Mouse (Mus musculus) brown adipose tissue, adult 24 weeks (tissue): ENCODE results near the gene Poln. TPM values are rescaled to one million over a fixed set of nuclear protein-coding genes. Genes with fewer than 3 reads are reported as not detected.

ENCODE experiments used
- H3K27ac ChIP-seq: fragments of 200-500 bp; replicated peaks from 2 replicates; pipeline ENCODE4 v1.5.1; 2012; ENCODE audit warnings: low read depth, mild to moderate bottlenecking, low read length
- H3K4me1 ChIP-seq: fragments of 200-500 bp; 2 replicates; pipeline ENCODE4 v1.6.1; 2012; ENCODE audit warnings: low read length, mixed read lengths; ENCODE audit not compliant: control insufficient read depth, insufficient read depth, insufficient read length
- H3K4me3 ChIP-seq: fragments of 200-500 bp; 2 replicates; pipeline ENCODE4 v1.5.1; 2012; ENCODE audit warnings: low read depth, mild to moderate bottlenecking, low read length, moderate library complexity; ENCODE audit not compliant: insufficient read depth
- polyA plus RNA-seq: library from polyadenylated mRNA; stranded (reverse); fragments of >200 nt; gene quantifications from 2 replicates; pipeline ENCODE4 v1.2.4, GENCODE M21; 2012; ENCODE audit not compliant: missing spikeins, insufficient read depth, insufficient read length

The Poln gene
- polyA plus RNA-seq: 137 and 175 TPM in 2 replicates

DNA sequence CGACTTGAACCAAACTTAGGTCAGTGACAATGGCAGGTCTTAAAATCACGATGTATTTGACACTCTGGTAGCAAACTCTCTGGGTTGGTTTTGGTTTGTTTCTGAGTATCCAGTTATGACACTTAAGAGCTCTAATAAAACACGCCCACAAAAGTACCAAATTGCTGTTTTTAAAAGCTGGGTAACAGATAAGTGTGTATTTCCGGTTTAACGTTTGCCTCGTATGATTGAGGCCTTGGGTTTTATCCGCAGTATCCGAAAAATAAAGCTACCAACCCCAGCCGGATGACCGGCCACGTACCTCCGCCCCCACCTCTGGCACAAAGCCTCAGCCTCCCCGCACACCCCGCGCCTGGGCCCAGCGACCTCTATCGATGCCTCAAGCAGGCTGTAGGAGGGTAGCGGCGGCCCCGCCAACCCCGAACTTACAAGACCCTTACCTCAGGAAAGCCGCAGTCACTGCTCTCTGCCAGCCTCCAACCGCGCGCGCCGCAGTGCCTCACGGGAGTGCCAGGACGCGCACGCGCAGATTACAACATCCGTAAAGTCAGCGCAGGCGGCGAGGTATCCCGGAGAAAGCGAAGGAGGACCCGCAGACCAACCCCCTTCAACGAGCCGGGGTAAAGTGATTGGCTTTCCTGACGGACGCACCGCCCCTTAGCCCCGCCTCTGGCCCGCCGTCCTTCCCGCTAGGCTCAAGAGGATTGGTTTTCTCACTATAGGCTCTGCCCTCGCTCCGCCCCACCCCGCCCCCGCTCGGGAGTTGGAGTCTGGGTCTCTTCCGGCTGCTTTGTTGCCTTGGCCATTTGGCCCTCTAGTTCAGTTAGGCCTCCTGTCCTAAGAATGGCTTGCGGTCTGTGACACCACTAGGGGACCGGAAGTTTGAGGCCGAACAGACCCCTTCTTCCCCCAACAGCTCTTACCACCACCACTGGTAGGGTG, at the start of gene Poln, which contains the start of gene Haus3:
TSS of gene Poln (minus strand) at position 499 of the 942 bp plus-strand sequence.
TSS of gene Haus3 (minus strand) at position 578 of the 942 bp plus-strand sequence.
- Histone ChIP-seq H3K4me3 (peak within 1 kb of the TSS; percentile 79), H3K27ac (peak within 1 kb of the TSS; percentile 87), H3K4me1 (no peaks in the 10 kb centered on the region)

DNA sequence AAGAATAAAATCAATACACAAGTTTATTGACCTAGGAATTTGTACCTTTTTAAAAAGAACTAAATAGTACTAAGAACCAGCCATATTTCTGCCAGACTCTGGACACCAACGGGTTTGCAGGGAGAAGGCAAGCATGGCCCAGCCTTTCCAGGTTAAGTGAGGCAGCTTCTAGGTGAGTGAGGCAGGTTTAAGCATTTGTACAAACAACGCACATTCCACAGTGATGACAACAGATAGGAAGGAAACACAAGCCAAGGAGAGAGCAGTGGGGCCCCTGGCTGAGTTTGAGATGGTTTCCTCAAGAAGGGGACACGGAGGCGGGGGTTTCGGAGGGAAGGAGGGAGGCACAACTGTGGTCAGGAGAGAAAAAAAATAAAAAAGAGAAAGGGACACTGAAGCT, 49.4 kb upstream of the Poln start:
- Histone ChIP-seq H3K4me1 (no peaks in the 10 kb centered on the region), H3K4me3 (no peak overlapping the region), H3K27ac (no peak overlapping the region)

DNA sequence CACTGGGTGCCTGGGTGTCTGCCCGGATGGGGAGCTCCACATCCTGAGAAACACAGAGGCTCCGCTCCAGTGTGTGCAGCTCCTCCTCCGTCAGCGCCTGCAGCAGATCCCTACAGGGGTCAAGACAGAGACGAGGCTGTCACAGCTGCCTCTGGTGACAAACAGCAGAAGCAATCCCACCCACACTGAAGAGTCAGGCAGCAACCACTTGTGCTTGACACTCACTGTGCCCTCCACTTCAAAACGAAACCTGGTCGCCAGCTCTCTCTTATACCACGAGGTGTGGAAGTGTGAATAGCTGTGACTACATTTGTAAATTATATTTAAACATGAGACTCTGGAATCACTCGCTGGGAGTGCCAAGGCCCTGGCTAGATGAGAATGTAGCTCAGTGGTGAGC, 48.5 kb upstream of the Poln start:
- Histone ChIP-seq H3K4me1 (no peaks in the 10 kb centered on the region), H3K27ac (no peak overlapping the region), H3K4me3 (no peak overlapping the region)

DNA sequence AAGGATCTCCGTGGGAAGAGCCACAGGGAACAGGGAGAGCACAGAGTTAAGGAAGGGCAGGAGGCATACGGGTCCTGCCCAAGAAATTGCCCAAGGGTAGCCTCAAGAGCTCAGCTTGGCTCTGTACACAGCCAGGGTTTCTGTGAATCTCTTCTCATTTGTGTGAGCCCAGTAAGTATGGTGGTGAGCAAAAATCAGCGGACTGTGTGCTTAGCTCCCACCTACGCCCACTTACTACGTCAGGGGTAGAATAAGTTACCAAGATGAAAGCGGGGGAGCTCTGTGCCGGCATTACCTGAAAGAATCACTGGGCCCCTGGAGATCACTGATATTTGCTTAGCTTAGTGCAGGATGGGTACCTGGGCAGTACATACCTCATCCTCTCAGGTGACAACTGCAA, 46.8 kb upstream of the Poln start:
- Histone ChIP-seq H3K4me1 (no peaks in the 10 kb centered on the region), H3K27ac (no peak overlapping the region), H3K4me3 (no peak overlapping the region)

DNA sequence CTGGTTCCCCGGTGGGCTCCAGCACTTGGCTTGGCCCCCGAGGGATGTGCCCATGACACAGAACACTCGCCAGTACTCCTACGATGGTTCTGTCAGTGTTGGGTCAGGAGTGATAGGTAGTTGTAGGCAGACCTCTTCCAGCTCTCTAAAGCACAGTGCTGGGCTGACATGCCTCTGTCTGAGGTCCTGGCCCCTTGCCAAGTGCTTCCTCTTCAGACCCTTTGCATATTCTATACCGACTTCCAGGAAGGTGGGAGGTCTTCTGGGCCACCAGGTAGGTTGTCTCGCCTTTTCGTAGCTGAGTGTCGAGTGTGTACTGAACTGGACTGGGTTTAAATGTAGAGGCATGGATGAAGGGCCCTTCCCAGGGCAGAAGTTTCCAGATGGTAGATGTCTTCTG, 44.4 kb upstream of the Poln start:
- H3K4me3 ChIP-seq: no peak overlapping the region
- no peak overlapping the region for H3K27ac ChIP-seq
- no peaks in the 10 kb centered on the region for H3K4me1 ChIP-seq

DNA sequence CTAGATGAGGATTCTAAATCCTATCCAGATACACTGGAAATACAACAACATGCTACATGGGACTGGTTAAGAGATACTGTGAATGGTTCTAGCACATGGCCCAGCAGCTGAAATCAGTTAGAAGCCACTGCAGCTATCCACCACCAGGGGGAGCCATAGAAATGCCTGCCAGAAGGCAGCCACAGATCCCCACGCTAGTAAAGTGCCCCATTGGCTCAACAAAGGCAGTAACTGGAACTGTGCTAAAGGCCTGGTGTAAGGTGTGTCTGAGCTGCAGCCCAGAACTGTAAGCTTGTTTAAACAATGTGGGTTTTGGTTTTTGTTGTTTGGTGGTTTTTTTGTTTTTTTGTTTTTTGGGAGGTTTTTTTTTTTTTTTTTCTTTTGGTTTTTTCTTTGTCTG, 41.0 kb upstream of the Poln start:
- H3K4me3 ChIP-seq: no peak overlapping the region
- H3K4me1 ChIP-seq: no peaks in the 10 kb centered on the region
- H3K27ac ChIP-seq: no peak overlapping the region

GRCm38 (mm10) chr5:34207503-34207902, 38.3 kb upstream of the Poln start:
- H3K4me3 ChIP-seq: no peak overlapping the region
- H3K4me1 ChIP-seq: no peaks in the 10 kb centered on the region
- no peak overlapping the region for H3K27ac ChIP-seq

DNA sequence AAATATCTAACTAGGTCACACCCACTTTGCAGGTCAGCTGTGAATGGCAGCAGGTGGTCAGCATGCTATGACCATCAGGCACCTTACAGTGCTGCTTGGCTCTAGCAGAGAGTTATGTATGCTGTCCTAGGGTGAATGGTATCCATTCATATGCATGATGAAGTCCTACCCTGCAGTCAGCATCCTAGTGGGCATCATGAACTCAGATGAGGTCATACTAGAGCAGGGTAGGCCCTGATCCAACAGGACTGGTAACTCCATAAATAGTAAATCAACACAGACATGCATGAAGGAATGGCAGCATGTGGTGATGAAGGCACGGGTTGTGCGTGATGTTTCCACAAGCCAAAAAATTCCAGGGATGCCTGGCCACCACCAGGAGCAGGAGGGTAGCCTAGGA, 36.5 kb upstream of the Poln start:
- Histone ChIP-seq H3K4me1 (no peaks in the 10 kb centered on the region), H3K27ac (no peak overlapping the region), H3K4me3 (no peak overlapping the region)

- Histone ChIP-seq H3K4me1 (no peaks in the 10 kb centered on the region), H3K4me3 (no peak overlapping the region), H3K27ac (no peak overlapping the region)
Observed at GRCm38 (mm10) chr5:34204911-34205310, 35.7 kb upstream of the Poln start.

GRCm38 (mm10) chr5:34202006-34202405, 32.8 kb upstream of the Poln start:
- H3K4me1 ChIP-seq: no peaks in the 10 kb centered on the region
- no peak overlapping the region for H3K4me3 ChIP-seq
- no peak overlapping the region for H3K27ac ChIP-seq

DNA sequence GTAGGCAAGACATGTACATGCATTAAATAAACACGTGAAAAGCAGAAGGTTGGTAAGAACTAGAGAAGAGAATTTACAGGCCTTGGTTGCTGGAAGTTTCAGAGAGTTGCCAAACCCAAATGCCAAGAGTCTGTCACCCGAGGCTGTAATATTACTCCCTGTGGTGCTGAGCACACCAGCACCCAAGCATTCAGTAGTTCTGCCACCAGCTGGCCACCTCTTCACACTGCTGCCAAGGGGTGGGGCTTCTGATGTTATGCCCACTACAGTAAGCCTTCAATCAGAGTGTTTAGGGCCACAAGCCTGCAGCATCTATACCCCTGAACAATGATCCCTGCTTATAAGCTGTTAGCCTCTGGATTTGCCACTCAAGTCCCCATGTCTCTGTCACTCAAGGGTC, 32.1 kb upstream of the Poln start:
- no peak overlapping the region for H3K27ac ChIP-seq
- no peak overlapping the region for H3K4me3 ChIP-seq
- no peaks in the 10 kb centered on the region for H3K4me1 ChIP-seq

DNA sequence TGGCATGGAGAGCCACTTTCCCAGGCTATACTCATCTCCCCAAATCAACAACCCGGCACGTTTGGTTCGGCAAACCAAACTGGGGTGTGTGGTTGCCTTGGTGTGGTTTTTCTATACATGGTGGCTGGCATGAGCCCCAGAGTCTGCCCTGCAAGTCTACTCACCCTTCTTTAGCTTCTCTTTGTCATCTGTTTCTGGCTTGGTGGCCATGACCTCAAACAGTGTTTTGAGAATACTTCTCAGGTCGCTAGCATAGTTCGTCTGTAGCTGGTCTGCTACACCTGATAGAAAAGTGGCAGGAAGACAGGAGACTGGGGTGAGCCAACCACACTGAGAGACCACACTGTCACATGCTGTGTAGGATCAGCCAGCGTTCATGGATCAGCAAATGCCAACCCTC, 29.4 kb upstream of the Poln start:
- Histone ChIP-seq H3K4me1 (no peaks in the 10 kb centered on the region), H3K4me3 (no peak overlapping the region), H3K27ac (no peak overlapping the region)

DNA sequence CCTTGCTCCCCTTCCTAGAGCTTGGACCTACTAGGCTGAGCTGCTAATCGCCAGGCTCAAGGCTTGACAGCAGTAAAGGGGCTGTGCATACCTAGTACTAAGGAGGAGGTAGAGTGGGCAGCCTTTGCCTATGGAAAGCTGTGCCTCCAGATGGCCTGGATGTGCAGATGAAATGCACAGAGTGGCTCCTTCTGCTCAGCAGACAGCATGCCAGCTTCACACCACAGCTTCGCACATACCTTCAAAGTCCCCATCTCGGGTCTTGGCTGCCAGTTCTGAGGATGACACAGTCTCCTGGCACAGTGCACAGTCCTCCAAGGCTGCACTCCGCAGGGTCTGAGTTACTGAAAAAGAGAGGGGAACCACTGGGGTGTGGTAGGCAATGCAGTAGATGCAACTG, 28.0 kb upstream of the Poln start:
- Histone ChIP-seq H3K4me1 (no peaks in the 10 kb centered on the region), H3K27ac (no peak overlapping the region), H3K4me3 (no peak overlapping the region)

DNA sequence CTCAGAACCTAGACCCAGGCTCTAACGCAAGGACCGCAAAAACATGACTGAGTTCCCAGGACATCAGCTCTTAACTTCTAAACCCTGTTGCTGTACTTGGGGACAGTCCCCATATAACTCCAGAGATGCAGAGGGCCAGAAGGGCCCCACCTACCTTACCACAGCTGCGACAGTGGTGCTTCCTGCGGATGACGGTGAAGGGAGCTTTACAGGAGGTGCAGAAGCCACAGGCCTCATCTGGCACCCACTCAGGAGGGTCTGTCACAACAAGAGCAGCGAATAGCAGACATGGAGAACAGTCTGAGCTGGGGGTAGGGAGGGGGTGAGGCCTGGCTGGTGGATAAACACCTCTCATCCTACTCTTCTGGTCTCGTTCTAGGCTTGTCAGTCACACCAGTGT, 27.2 kb upstream of the Poln start:
- Histone ChIP-seq H3K4me3 (no peak overlapping the region), H3K27ac (no peak overlapping the region), H3K4me1 (no peaks in the 10 kb centered on the region)

DNA sequence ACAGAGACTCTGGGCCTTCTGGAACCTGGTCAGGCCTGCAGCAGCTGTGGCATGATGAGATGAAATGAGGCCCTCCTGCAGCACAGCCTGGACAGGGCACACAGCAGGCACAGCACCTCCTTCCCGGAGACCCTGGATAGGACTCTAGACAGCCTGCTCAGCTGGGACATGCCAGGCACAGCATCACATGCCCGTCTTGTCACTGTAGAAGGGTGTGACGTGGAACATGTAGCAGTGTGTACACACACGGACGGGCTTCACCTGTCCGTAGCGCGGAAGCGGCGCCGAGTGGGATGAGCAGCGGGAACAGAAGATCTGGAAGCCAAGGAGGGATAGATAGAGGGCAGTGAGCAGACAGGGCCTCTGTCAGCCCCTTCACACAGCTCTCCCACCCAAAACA, 26.5 kb upstream of the Poln start:
- H3K27ac ChIP-seq: no peak overlapping the region

More for the DNA sequence above, 26.5 kb upstream of the Poln start:
- H3K4me3 ChIP-seq: no peak overlapping the region
- no peaks in the 10 kb centered on the region for H3K4me1 ChIP-seq
